Mouse (Mus musculus) forebrain, postnatal 0 days (tissue): Measurements from ENCODE around the gene Aptx. TPM values are rescaled to one million over a fixed set of nuclear protein-coding genes. Genes with fewer than 3 reads are reported as not detected.

ENCODE experiments used
- ATAC-seq: fragments of 200-750 bp; cut with Nextera tagmentation; 2 replicates; pipeline ENCODE4 v1.8.0; 2017; ENCODE audit warnings: mild to moderate bottlenecking, moderate library complexity
- DNase-seq: peaks from one replicate; pipeline ENCODE4 v3.0.0-alpha.2; 2015
- H3K27ac ChIP-seq: fragments of 300-500 bp; sonication (generic); 2 replicates; pipeline ENCODE4 v1.5.1; 2014; ENCODE audit warnings: low read depth, mild to moderate bottlenecking, antibody characterized with exemption, low read length, moderate library complexity, mixed read lengths
- H3K27me3 ChIP-seq: fragments of 300-500 bp; sonication (generic); 2 replicates; pipeline ENCODE4 v1.6.1; 2014; ENCODE audit warnings: mild to moderate bottlenecking, low read length, mixed read lengths; ENCODE audit not compliant: insufficient read depth
- H3K36me3 ChIP-seq: fragments of 300-500 bp; sonication (generic); 2 replicates; pipeline ENCODE4 v1.6.1; 2014; ENCODE audit warnings: mild to moderate bottlenecking, moderate library complexity; ENCODE audit not compliant: insufficient read depth
- H3K4me1 ChIP-seq: fragments of 300-500 bp; sonication (generic); 2 replicates; pipeline ENCODE4 v1.6.1; 2014; ENCODE audit warnings: antibody characterized with exemption; ENCODE audit not compliant: insufficient read depth
- H3K4me2 ChIP-seq: fragments of 300-500 bp; sonication (generic); 2 replicates; pipeline ENCODE4 v1.6.1; 2014; ENCODE audit warnings: low read depth, mild to moderate bottlenecking, moderate library complexity
- H3K4me3 ChIP-seq: fragments of 300-500 bp; sonication (generic); 2 replicates; pipeline ENCODE4 v1.5.1; 2014; ENCODE audit warnings: low read depth, low read length, mixed read lengths
- H3K9ac ChIP-seq: fragments of 300-500 bp; sonication (generic); 2 replicates; pipeline ENCODE4 v1.6.1; 2014; ENCODE audit warnings: mild to moderate bottlenecking
- H3K9me3 ChIP-seq: fragments of 300-500 bp; sonication (generic); 2 replicates; pipeline ENCODE4 v1.6.1; 2016; ENCODE audit warnings: low read length
- CTCF ChIP-seq: sonication (generic); IDR thresholded peaks from 2 replicates; pipeline ENCODE4 v1.5.1; 2016; ENCODE audit warnings: antibody characterized with exemption, control low read depth, low read depth
- WGBS: fragments of 180-500 bp; shearing (Covaris S2); extraction: QIAGEN DNeasy Blood & Tissue Kit; methylation state at CpG from one replicate; pipeline ENCODE4 v1.1.7; 2014; 5-methylcytosine and 5-hydroxymethylcytosine counted together
- polyA plus RNA-seq: library from polyadenylated mRNA; unstranded; fragments of >200 nt; fragmentation: Nextera tagmentation; extraction: Ambion mirVana; gene quantifications from 2 replicates; pipeline ENCODE4 v1.2.1, GENCODE M21; 2015
- total RNA-seq: library from RNA; depleted of rRNA; stranded (reverse); fragments of >200 nt; gene quantifications from 2 replicates; pipeline ENCODE4 v1.2.3, GENCODE M21; 2014

Gene Aptx
- total and polyA plus RNA-seq, 2 experiments from 2014 or later = 22.5 to 37.9 TPM

GRCm38 (mm10) chr4:40691100-40691499, 11.9 kb downstream of the Aptx start:
- no peak overlapping the region for H3K27ac ChIP-seq
- H3K4me2 ChIP-seq = no peak overlapping the region
- H3K9me3 ChIP-seq = no peaks in the 10 kb centered on the region
- H3K4me1 ChIP-seq = no peaks in the 10 kb centered on the region
- DNase-seq (no peak), ATAC-seq (no peak)
- no peaks in the 10 kb centered on the region for H3K27me3 ChIP-seq
- peaks cover 76% of the 10 kb centered on the region for H3K36me3 ChIP-seq
- no peak for TF ChIP-seq CTCF
- WGBS = 92% methylated on average over 11 of the region's 11 CpGs
- no peak overlapping the region for H3K4me3 ChIP-seq
- H3K9ac ChIP-seq = no peak overlapping the region

- DNase-seq (no peak), ATAC-seq (no peak)
- Histone ChIP-seq H3K36me3 (peaks cover 30% of the 10 kb centered on the region), H3K4me3 (no peak overlapping the region), H3K4me2 (no peak overlapping the region), H3K4me1 (no peaks in the 10 kb centered on the region), H3K9ac (no peak overlapping the region), H3K9me3 (no peaks in the 10 kb centered on the region), H3K27me3 (no peaks in the 10 kb centered on the region), H3K27ac (no peak overlapping the region)
- TF ChIP-seq CTCF = no peak
- 90% methylated on average over 2 of the region's 2 CpGs for WGBS
Observed at GRCm38 (mm10) chr4:40683306-40683705, 19.7 kb downstream of the Aptx start.

DNA sequence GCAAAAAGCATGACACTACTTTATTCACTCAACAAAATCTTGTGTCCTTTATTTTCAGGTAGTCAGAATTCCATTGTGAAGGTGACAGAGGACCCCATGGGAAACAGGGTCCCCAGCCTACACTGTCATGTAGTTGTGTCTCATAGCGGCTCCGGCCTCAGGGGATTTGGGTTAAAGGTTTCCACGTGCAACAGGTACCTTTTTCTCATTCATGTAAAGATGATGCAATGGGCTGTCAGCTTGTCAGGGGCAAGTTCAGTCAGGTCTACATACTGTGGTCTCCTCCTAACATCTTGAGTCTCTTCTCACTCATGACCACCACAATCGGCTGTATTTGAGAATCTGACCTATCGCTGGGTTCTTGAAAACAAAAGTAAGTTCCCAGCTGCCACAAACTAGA, 20.6 kb downstream of the Aptx start:
- ATAC-seq (no peak), DNase-seq (no peak)
- H3K27me3 ChIP-seq = no peaks in the 10 kb centered on the region
- H3K4me3 ChIP-seq = no peak overlapping the region
- no peaks in the 10 kb centered on the region for H3K4me1 ChIP-seq
- H3K36me3 ChIP-seq = peaks cover 22% of the 10 kb centered on the region
- WGBS = 93% methylated on average over 5 of the region's 5 CpGs
- H3K9me3 ChIP-seq = no peaks in the 10 kb centered on the region
- no peak overlapping the region for H3K9ac ChIP-seq
- no peak overlapping the region for H3K27ac ChIP-seq
- H3K4me2 ChIP-seq = no peak overlapping the region
- TF ChIP-seq CTCF = no peak

DNA sequence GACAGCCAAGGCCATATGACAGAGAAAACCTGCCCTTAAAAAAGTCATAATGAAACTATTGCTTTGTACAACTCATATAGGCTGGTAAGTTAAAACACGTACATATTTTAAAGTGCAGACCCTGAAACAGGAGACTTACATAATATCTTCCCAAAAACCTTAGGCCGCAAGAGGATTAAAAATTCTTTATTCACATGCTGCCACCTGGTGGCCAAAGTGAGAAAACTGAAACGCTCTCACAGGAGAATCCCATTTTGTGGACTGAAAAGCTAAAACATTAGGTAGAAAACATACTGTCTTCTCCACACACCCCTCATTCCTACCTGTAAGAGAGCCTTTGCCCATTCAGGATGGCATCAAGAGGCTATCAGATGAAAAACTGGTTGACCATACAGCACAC, 21.1 kb downstream of the Aptx start:
- H3K27ac ChIP-seq = no peak overlapping the region
- H3K4me2 ChIP-seq = no peak overlapping the region
- H3K4me1 ChIP-seq = no peaks in the 10 kb centered on the region
- TF ChIP-seq CTCF = peak; percentile 78
- H3K27me3 ChIP-seq = no peaks in the 10 kb centered on the region
- WGBS = 16% methylated on average over 3 of the region's 3 CpGs
- H3K9ac ChIP-seq = no peak overlapping the region
- DNase-seq (peak; percentile 90), ATAC-seq (peak; percentile 44; the same call in 1 of the 2 replicates)
- no peaks in the 10 kb centered on the region for H3K9me3 ChIP-seq
- H3K36me3 ChIP-seq = peaks cover 19% of the 10 kb centered on the region
- H3K4me3 ChIP-seq = no peak overlapping the region

DNA sequence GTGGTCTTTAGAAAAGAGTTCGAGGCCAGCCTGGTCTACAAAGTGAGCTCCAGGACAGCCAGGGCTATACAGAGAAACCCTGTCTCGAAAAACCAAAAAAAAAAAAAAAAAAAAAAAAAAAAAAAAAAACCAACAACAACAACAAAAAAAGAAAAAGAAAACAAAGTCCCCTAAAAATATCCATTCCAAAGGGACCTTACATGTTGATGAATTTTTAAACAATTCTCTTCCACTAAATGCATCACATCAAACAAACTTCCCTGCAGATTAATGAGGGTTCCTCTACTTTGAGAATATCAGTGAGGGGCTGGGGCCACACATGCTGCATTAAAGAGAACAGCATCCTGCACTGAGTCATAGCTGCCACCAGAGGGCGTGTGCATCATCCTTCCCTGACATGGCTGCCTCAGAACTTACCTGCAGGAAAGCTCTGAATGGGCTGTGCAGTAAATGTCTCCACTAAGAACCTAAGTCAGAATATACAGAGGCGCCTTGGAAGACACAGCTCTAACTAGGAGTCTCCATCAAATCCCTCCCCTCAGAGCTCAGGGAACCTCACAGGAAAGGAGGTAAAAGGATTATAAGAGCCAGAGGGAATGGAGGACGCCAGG, 22.6 kb downstream of the Aptx start:
- ATAC-seq = no peak
- DNase-seq = peak; percentile 63
- WGBS = 52% methylated on average over 5 of the region's 5 CpGs
- 0 out of 2 replicates have a peak, but pooled peaks cover 7% of the 10 kb centered on the region for H3K36me3 ChIP-seq
- no peak overlapping the region for H3K4me2 ChIP-seq
- no peaks in the 10 kb centered on the region for H3K4me1 ChIP-seq
- H3K27ac ChIP-seq = no peak overlapping the region
- H3K27me3 ChIP-seq = no peaks in the 10 kb centered on the region
- no peak overlapping the region for H3K9ac ChIP-seq
- TF ChIP-seq CTCF = peak; percentile 74
- H3K4me3 ChIP-seq = no peak overlapping the region
- no peaks in the 10 kb centered on the region for H3K9me3 ChIP-seq

DNA sequence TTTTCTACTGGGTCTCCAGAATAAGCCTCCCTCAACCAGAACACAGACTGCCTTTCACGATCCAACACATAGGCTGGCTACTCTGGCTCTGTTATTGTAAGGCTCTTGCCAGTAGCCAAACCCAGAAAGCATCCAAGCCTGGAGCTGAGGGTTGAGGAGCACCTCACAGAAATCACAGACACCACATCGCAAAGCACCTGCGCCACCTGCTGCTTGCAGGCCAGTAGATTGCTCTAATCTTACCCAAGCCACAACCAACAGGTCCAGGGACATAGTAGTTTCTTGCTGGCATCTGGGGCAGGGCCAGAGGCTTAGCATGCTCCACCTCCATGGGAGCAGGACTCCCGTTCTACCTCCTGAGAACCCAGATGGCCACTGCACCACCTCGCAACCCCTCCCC, 25.9 kb downstream of the Aptx start:
- 49% methylated on average over 5 of the region's 5 CpGs for WGBS
- H3K27me3 ChIP-seq = no peaks in the 10 kb centered on the region
- H3K4me2 ChIP-seq = no peak overlapping the region
- DNase-seq = peak; percentile 57
- no peak overlapping the region for H3K27ac ChIP-seq
- ATAC-seq = peak; percentile 63
- H3K4me1 ChIP-seq = no peaks in the 10 kb centered on the region
- no peaks in the 10 kb centered on the region for H3K36me3 ChIP-seq
- no peaks in the 10 kb centered on the region for H3K9me3 ChIP-seq
- H3K4me3 ChIP-seq = no peak overlapping the region
- H3K9ac ChIP-seq = no peak overlapping the region
- peak; percentile 60 for TF ChIP-seq CTCF

GRCm38 (mm10) chr4:40676338-40676737, 26.7 kb downstream of the Aptx start:
- Histone ChIP-seq H3K9ac (no peak overlapping the region), H3K27ac (no peak overlapping the region), H3K4me2 (no peak overlapping the region), H3K9me3 (no peaks in the 10 kb centered on the region), H3K4me3 (no peak overlapping the region), H3K27me3 (no peaks in the 10 kb centered on the region), H3K36me3 (no peaks in the 10 kb centered on the region), H3K4me1 (no peaks in the 10 kb centered on the region)
- peak; percentile 9; the same call in 1 of the 2 replicates for ATAC-seq
- no peak for TF ChIP-seq CTCF
- no peak for DNase-seq
- WGBS = 17% methylated on average over 14 of the region's 14 CpGs

GRCm38 (mm10) chr4:40673526-40673925, 29.5 kb downstream of the Aptx start:
- H3K9ac ChIP-seq = no peak overlapping the region
- no peaks in the 10 kb centered on the region for H3K36me3 ChIP-seq
- no peaks in the 10 kb centered on the region for H3K9me3 ChIP-seq
- H3K27me3 ChIP-seq = no peaks in the 10 kb centered on the region
- no peak overlapping the region for H3K4me3 ChIP-seq
- no peaks in the 10 kb centered on the region for H3K4me1 ChIP-seq
- 95% methylated on average over 5 of the region's 5 CpGs for WGBS
- ATAC-seq (no peak), DNase-seq (no peak)
- H3K4me2 ChIP-seq = no peak overlapping the region
- TF ChIP-seq CTCF = no peak
- H3K27ac ChIP-seq = no peak overlapping the region
